Mouse (Mus musculus): ENCODE measurements around the gene Rad17. TPM values are rescaled to one million over a fixed set of nuclear protein-coding genes. Genes with fewer than 3 reads are reported as not detected.

Gene Rad17
- polyA plus RNA-seq (2014; fragmentation: Nextera tagmentation; extraction: Ambion mirVana): 32.3 and 38.8 TPM in 2 replicates

GRCm38 (mm10) chr13:100650550-100651438 lies at the start of gene Rad17, which contains the start of gene Ak6:
Gene Rad17, minus strand, starts transcription at chr13:100651051.
Gene Ak6, plus strand, starts transcription at chr13:100650979.
- under 1% methylated on average over 55 of the region's 73 CpGs for WGBS
- DNase-seq (ENCODE audit: low spot score) (peak; percentile 93), ATAC-seq (replicated peaks; ENCODE audit: insufficient number of reproducible peaks, low FRiP score, low TSS enrichment, low read depth) (peak; percentile 97)
- H3K27me3 ChIP-seq (ENCODE audit: control insufficient read depth, insufficient read depth, low read length): no peaks in the 10 kb centered on the region
- H3K4me2 ChIP-seq (ENCODE audit: low read depth, low read length): peak within 1 kb of the TSS; percentile 77
- H3K4me1 ChIP-seq (ENCODE audit: control insufficient read depth, insufficient read depth, low read length): peaks cover 2% of the 10 kb centered on the region; the same call in 1 of the 2 replicates
- H3K9ac ChIP-seq (replicated peaks; ENCODE audit: low read length): peak within 1 kb of the TSS; percentile 86
- peak within 1 kb of the TSS; percentile 82 for H3K4me3 ChIP-seq (ENCODE audit: low read depth, low read length)
- H3K36me3 ChIP-seq (replicated peaks; ENCODE audit: control insufficient read depth, insufficient read depth, low read depth, low read length): no peaks in the 10 kb centered on the region
- peak within 1 kb of the TSS; percentile 90 for H3K27ac ChIP-seq (replicated peaks; ENCODE audit: low read depth, low read length)
- no peaks in the 10 kb centered on the region for H3K9me3 ChIP-seq (replicated peaks; ENCODE audit: control insufficient read depth, low read length)

- Histone ChIP-seq H3K4me2 (ENCODE audit: low read depth, low read length) (no peak overlapping the region), H3K4me1 (ENCODE audit: control insufficient read depth, insufficient read depth, low read length) (no peaks in the 10 kb centered on the region), H3K9me3 (replicated peaks; ENCODE audit: control insufficient read depth, low read length) (no peaks in the 10 kb centered on the region), H3K36me3 (replicated peaks; ENCODE audit: control insufficient read depth, insufficient read depth, low read depth, low read length) (peaks cover 10% of the 10 kb centered on the region), H3K27ac (replicated peaks; ENCODE audit: low read depth, low read length) (no peak overlapping the region), H3K27me3 (ENCODE audit: control insufficient read depth, insufficient read depth, low read length) (no peaks in the 10 kb centered on the region), H3K9ac (replicated peaks; ENCODE audit: low read length) (no peak overlapping the region), H3K4me3 (ENCODE audit: low read depth, low read length) (no peak overlapping the region)
- 96% methylated on average over 10 of the region's 10 CpGs for WGBS
- no peak for DNase-seq (ENCODE audit: low spot score)
- ATAC-seq (replicated peaks; ENCODE audit: insufficient number of reproducible peaks, low FRiP score, low TSS enrichment, low read depth): no peak
Measured at GRCm38 (mm10) chr13:100698866-100699265, 48.0 kb upstream of the Rad17 start.

DNA sequence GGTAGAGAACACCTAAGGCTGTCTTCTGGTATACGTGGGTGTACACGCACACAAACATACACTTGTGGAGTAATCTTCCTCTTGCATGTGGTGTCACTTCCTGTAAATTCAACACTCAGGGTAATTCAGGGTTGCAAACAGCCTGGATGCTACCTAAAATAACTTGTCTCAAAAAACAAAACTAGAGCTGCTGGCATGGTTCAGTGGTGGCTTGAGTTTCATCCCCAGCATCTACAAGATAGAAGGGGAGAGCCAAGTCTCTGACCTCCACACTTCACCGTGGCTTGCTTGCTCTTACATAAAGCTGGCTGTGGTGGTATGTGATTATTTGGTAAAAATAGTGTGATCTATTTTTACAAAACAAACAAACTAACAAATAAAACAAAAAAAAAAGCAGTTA lies 46.7 kb upstream of the Rad17 start:
- Histone ChIP-seq H3K36me3 (replicated peaks; ENCODE audit: control insufficient read depth, insufficient read depth, low read depth, low read length) (no peaks in the 10 kb centered on the region; the same call in 1 of the 2 replicates), H3K27ac (replicated peaks; ENCODE audit: low read depth, low read length) (no peak overlapping the region), H3K4me1 (ENCODE audit: control insufficient read depth, insufficient read depth, low read length) (no peaks in the 10 kb centered on the region), H3K9me3 (replicated peaks; ENCODE audit: control insufficient read depth, low read length) (no peaks in the 10 kb centered on the region), H3K9ac (replicated peaks; ENCODE audit: low read length) (no peak overlapping the region), H3K27me3 (ENCODE audit: control insufficient read depth, insufficient read depth, low read length) (no peaks in the 10 kb centered on the region), H3K4me2 (ENCODE audit: low read depth, low read length) (no peak overlapping the region), H3K4me3 (ENCODE audit: low read depth, low read length) (no peak overlapping the region)
- ATAC-seq (replicated peaks; ENCODE audit: insufficient number of reproducible peaks, low FRiP score, low TSS enrichment, low read depth) (no peak), DNase-seq (ENCODE audit: low spot score) (no peak)
- WGBS: 94% methylated on average over 3 of the region's 3 CpGs

DNA sequence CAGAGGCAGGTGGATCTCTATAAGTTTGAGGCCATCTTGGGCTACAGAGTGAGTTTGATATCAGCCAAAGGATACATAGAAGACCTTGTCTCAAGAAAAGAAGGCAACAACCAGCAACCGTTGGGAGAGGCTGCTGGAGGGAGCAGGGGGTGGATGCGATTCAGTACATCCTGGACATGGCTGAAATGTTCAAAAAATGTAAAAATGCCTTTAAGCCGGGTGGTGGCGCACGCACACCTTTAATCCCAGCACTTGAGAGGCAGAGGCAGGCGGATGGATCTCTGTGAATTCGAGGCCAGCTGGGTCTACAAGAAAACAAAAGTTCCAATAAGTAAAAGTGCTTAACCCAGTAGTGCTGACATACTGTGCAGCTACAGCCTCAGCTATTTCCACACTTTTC lies 36.7 kb upstream of the Rad17 start:
- Histone ChIP-seq H3K27ac (replicated peaks; ENCODE audit: low read depth, low read length) (no peak overlapping the region), H3K9ac (replicated peaks; ENCODE audit: low read length) (no peak overlapping the region), H3K9me3 (replicated peaks; ENCODE audit: control insufficient read depth, low read length) (no peaks in the 10 kb centered on the region), H3K4me2 (ENCODE audit: low read depth, low read length) (no peak overlapping the region), H3K36me3 (replicated peaks; ENCODE audit: control insufficient read depth, insufficient read depth, low read depth, low read length) (no peaks in the 10 kb centered on the region), H3K4me3 (ENCODE audit: low read depth, low read length) (no peak overlapping the region), H3K4me1 (ENCODE audit: control insufficient read depth, insufficient read depth, low read length) (no peaks in the 10 kb centered on the region), H3K27me3 (ENCODE audit: control insufficient read depth, insufficient read depth, low read length) (no peaks in the 10 kb centered on the region)
- DNase-seq (ENCODE audit: low spot score) (no peak), ATAC-seq (replicated peaks; ENCODE audit: insufficient number of reproducible peaks, low FRiP score, low TSS enrichment, low read depth) (no peak)
- WGBS: 62% methylated on average over 7 of the region's 7 CpGs

DNA sequence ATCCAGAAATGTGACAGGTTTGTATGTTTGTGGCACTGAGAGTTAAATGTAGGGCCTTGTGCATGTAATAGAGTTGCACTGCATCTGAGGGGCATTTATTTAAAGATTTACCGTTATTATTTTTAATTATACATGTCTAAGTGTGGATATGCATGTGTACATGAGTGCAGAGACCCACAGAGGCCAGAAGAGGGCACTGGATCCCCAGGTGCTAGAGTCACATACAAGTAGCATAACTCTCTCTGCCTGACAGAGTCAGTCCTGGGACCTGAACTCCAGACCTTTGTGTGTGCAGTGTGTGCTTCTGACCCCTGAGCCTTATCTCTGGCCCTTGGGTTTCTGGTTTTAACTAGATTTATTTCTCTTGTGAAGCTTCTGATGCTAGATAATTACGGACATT lies 33.5 kb upstream of the Rad17 start:
- Histone ChIP-seq H3K36me3 (replicated peaks; ENCODE audit: control insufficient read depth, insufficient read depth, low read depth, low read length) (no peaks in the 10 kb centered on the region), H3K9ac (replicated peaks; ENCODE audit: low read length) (no peak overlapping the region), H3K4me1 (ENCODE audit: control insufficient read depth, insufficient read depth, low read length) (no peaks in the 10 kb centered on the region), H3K4me3 (ENCODE audit: low read depth, low read length) (no peak overlapping the region), H3K27me3 (ENCODE audit: control insufficient read depth, insufficient read depth, low read length) (no peaks in the 10 kb centered on the region), H3K4me2 (ENCODE audit: low read depth, low read length) (no peak overlapping the region), H3K27ac (replicated peaks; ENCODE audit: low read depth, low read length) (no peak overlapping the region), H3K9me3 (replicated peaks; ENCODE audit: control insufficient read depth, low read length) (no peaks in the 10 kb centered on the region)
- ATAC-seq (replicated peaks; ENCODE audit: insufficient number of reproducible peaks, low FRiP score, low TSS enrichment, low read depth): no peak
- WGBS: 70% methylated on average over 2 of the region's 2 CpGs
- DNase-seq (ENCODE audit: low spot score): no peak

GRCm38 (mm10) chr13:100682837-100683236 lies 32.0 kb upstream of the Rad17 start:
- ATAC-seq (replicated peaks; ENCODE audit: insufficient number of reproducible peaks, low FRiP score, low TSS enrichment, low read depth) (no peak), DNase-seq (ENCODE audit: low spot score) (no peak)
- Histone ChIP-seq H3K4me1 (ENCODE audit: control insufficient read depth, insufficient read depth, low read length) (no peaks in the 10 kb centered on the region), H3K27me3 (ENCODE audit: control insufficient read depth, insufficient read depth, low read length) (no peaks in the 10 kb centered on the region), H3K4me3 (ENCODE audit: low read depth, low read length) (no peak overlapping the region), H3K4me2 (ENCODE audit: low read depth, low read length) (no peak overlapping the region), H3K27ac (replicated peaks; ENCODE audit: low read depth, low read length) (no peak overlapping the region), H3K36me3 (replicated peaks; ENCODE audit: control insufficient read depth, insufficient read depth, low read depth, low read length) (no peaks in the 10 kb centered on the region), H3K9ac (replicated peaks; ENCODE audit: low read length) (no peak overlapping the region), H3K9me3 (replicated peaks; ENCODE audit: control insufficient read depth, low read length) (no peaks in the 10 kb centered on the region)
- 80% methylated on average over 2 of the region's 2 CpGs for WGBS

DNA sequence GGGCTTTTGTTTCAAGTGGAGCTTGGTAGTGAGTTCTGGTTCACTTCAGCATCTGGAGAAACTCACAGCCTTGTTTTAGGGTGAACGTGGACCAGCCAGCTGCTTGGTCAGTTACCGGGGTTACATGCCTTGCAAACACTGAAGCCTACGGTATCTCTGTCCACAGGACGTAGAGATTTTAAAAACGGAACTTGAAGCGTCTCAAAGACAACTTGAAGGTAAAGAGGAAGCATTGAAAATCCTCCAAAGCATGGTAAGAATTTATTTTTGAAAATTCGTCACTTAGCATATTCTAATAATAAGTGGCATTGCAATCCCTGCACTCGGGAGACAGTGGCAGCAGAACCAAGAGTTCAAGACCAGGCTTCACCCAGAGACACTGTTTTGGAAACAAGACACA lies 30.8 kb upstream of the Rad17 start:
- no peak for DNase-seq (ENCODE audit: low spot score)
- Histone ChIP-seq H3K27ac (replicated peaks; ENCODE audit: low read depth, low read length) (no peak overlapping the region), H3K9ac (replicated peaks; ENCODE audit: low read length) (no peak overlapping the region), H3K4me3 (ENCODE audit: low read depth, low read length) (no peak overlapping the region), H3K36me3 (replicated peaks; ENCODE audit: control insufficient read depth, insufficient read depth, low read depth, low read length) (no peaks in the 10 kb centered on the region), H3K9me3 (replicated peaks; ENCODE audit: control insufficient read depth, low read length) (no peaks in the 10 kb centered on the region), H3K27me3 (ENCODE audit: control insufficient read depth, insufficient read depth, low read length) (no peaks in the 10 kb centered on the region), H3K4me2 (ENCODE audit: low read depth, low read length) (no peak overlapping the region), H3K4me1 (ENCODE audit: control insufficient read depth, insufficient read depth, low read length) (no peaks in the 10 kb centered on the region)
- 87% methylated on average over 8 of the region's 8 CpGs for WGBS
- ATAC-seq (replicated peaks; ENCODE audit: insufficient number of reproducible peaks, low FRiP score, low TSS enrichment, low read depth): no peak

DNA sequence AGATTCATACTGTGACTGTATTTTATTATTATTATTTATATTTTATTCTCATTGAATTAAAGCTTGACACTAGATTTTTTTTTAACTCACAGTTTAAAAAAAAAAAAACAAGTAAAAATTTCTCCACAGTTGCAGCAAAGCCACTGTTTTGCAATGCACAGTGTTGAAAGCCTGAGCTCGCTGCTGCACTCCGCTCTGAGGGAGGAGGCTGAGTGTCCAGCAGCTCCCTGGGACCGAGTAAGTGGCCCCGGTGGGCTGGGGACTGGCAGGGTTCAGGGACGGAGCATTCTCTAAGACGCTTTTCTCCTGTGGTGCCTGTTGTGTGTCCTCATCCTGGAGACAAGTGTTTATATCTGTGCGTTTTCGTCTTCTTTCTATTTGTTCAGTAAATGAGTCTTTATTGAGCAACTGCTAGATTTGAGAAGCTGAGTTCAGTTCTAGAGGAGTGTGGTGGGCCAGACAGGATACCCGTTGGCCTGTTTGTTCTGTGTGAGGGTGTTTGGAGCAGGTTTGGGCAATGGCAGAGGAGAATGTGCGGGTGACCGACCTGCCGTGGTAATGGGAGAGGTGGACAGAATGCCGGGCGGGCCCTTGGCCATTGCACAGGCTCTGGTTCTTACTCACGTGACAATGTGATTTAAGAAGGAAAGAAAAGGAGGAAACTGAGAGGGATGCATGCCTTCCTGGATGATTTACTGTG lies 25.2 kb upstream of the Rad17 start:
- no peaks in the 10 kb centered on the region for H3K9me3 ChIP-seq (replicated peaks; ENCODE audit: control insufficient read depth, low read length)
- H3K9ac ChIP-seq (replicated peaks; ENCODE audit: low read length): no peak overlapping the region
- H3K27ac ChIP-seq (replicated peaks; ENCODE audit: low read depth, low read length): no peak overlapping the region
- H3K36me3 ChIP-seq (replicated peaks; ENCODE audit: control insufficient read depth, insufficient read depth, low read depth, low read length): no peaks in the 10 kb centered on the region
- H3K27me3 ChIP-seq (ENCODE audit: control insufficient read depth, insufficient read depth, low read length): no peaks in the 10 kb centered on the region
- H3K4me2 ChIP-seq (ENCODE audit: low read depth, low read length): no peak overlapping the region
- 89% methylated on average over 15 of the region's 15 CpGs for WGBS
- H3K4me3 ChIP-seq (ENCODE audit: low read depth, low read length): no peak overlapping the region
- DNase-seq (ENCODE audit: low spot score) (no peak), ATAC-seq (replicated peaks; ENCODE audit: insufficient number of reproducible peaks, low FRiP score, low TSS enrichment, low read depth) (no peak)
- H3K4me1 ChIP-seq (ENCODE audit: control insufficient read depth, insufficient read depth, low read length): no peaks in the 10 kb centered on the region
